Mouse (Mus musculus): ENCODE results near the gene Usp7.

DNA sequence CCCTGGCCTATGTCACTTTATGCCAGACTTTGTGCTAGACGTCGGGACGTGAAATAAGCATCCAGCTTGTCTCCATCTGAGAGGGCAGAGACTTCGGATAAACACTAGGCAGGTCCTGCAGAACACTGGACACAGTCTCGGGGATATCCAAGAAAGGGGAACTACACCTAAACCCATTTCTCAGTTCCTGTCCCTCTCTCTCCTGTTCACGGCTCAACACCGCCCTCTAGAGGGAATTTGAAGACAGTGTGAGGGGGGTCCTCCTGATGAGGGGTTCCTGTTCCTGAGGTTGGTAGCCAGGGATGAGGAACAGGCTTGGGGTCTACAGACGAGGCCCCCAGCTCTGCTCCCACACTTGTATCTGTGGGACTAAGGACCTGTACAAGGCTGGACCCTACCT, 117.9 kb downstream of the Usp7 start:
- TF ChIP-seq POLR2A (IDR thresholded peaks at IDR 0.05; ENCODE audit: borderline replicate concordance, low read depth, low read length): no peak
- TF ChIP-seq CTCF (IDR thresholded peaks at IDR 0.05; ENCODE audit: low read depth, low read length): peak; percentile 93
